Mouse (Mus musculus) kidney, postnatal 10 days (tissue): ENCODE measurements around the gene Glod4.

Experiments
- DNase-seq: peaks from one replicate; pipeline ENCODE4 v3.0.0; 2021; ENCODE audit warnings: mixed read lengths

The Glod4 gene

GRCm38 (mm10) chr11:76081048-76081640 is 162.4 kb downstream of the Glod4 start:
- peak; percentile 63 for DNase-seq

GRCm38 (mm10) chr11:76080293-76080692 is 163.2 kb downstream of the Glod4 start:
- DNase-seq: peak; percentile 47

- no peak for DNase-seq
Observed at GRCm38 (mm10) chr11:76077341-76077740, 166.2 kb downstream of the Glod4 start.

- no peak for DNase-seq
Observed at GRCm38 (mm10) chr11:76074296-76075093, 169.0 kb downstream of the Glod4 start.
